Mouse (Mus musculus): ENCODE results near the gene Nxn. TPM values are rescaled to one million over a fixed set of nuclear protein-coding genes. Genes with fewer than 3 reads are reported as not detected.

Nxn gene
- total and polyA plus RNA-seq, 3 experiments: 52.8 to 54.3 (median 53.0) TPM

- Histone ChIP-seq H3K79me2 (ENCODE audit: control insufficient read depth, insufficient read depth, low read length, poor library complexity) (no peaks in the 10 kb centered on the region), H3K4me1 (ENCODE audit: control insufficient read depth in 1 of 2, insufficient read depth in 2 of 2, low read length in 2 of 2) (no peaks in the 10 kb centered on the region), H3K9ac (ENCODE audit: control insufficient read depth, low read depth, low read length, poor library complexity, severe bottlenecking) (no peak overlapping the region), H3K36me3 (ENCODE audit: control insufficient read depth in 1 of 2, insufficient read depth in 2 of 2, low read length in 2 of 2) (peaks cover 0 to 14% of the 10 kb centered on the region in 2 experiments; a peak in 1 of 4 replicates), H3K4me3 (ENCODE audit: control insufficient read depth in 1 of 2, insufficient read depth in 1 of 2, low read depth in 2 of 2, low read length in 2 of 2) (no peak overlapping the region), H3K27me3 (ENCODE audit: control insufficient read depth in 1 of 2, insufficient read depth in 2 of 2, low read length in 2 of 2) (no peaks in the 10 kb centered on the region), H3K9me3 (replicated peaks; ENCODE audit: insufficient read depth, low read length) (no peaks in the 10 kb centered on the region), H3K27ac (ENCODE audit: control insufficient read depth, low read depth, low read length) (no peak overlapping the region)
- DNase-seq (ENCODE audit: low read depth, low spot score): no peak
- TF ChIP-seq POLR2AphosphoS5 (IDR thresholded peaks at IDR 0.05; ENCODE audit: borderline replicate concordance, low read depth, low read length) (no peak), SMC3 (IDR thresholded peaks at IDR 0.05; ENCODE audit: low read depth, low read length) (peak; percentile 56), CTCF (IDR thresholded peaks at IDR 0.05 in 2 of 3, conservative IDR thresholded peaks at IDR 0.05 in 1 of 3; ENCODE audit: control insufficient read depth in 1 of 3, insufficient read depth in 1 of 3, low read depth in 2 of 3, low read length in 3 of 3, poor library complexity in 1 of 3, severe bottlenecking in 1 of 3) (peak; percentile 1 to 37 (median 6); a peak in 2 of 6 replicates)
Measured at GRCm38 (mm10) chr11:76272440-76272839, 126.5 kb downstream of the Nxn start.

GRCm38 (mm10) chr11:76268521-76269065 is 130.3 kb downstream of the Nxn start:
- Histone ChIP-seq H3K27ac (ENCODE audit: control insufficient read depth, low read depth, low read length) (no peak overlapping the region), H3K79me2 (ENCODE audit: control insufficient read depth, insufficient read depth, low read length, poor library complexity) (no peaks in the 10 kb centered on the region), H3K36me3 (ENCODE audit: control insufficient read depth in 1 of 2, insufficient read depth in 2 of 2, low read length in 2 of 2) (peaks cover 0 to 9% of the 10 kb centered on the region in 2 experiments; a peak in 1 of 4 replicates), H3K9me3 (replicated peaks; ENCODE audit: insufficient read depth, low read length) (no peaks in the 10 kb centered on the region), H3K9ac (ENCODE audit: control insufficient read depth, low read depth, low read length, poor library complexity, severe bottlenecking) (no peak overlapping the region), H3K4me1 (ENCODE audit: control insufficient read depth in 1 of 2, insufficient read depth in 2 of 2, low read length in 2 of 2) (no peaks in the 10 kb centered on the region), H3K27me3 (ENCODE audit: control insufficient read depth in 1 of 2, insufficient read depth in 2 of 2, low read length in 2 of 2) (no peaks in the 10 kb centered on the region), H3K4me3 (ENCODE audit: control insufficient read depth in 1 of 2, insufficient read depth in 1 of 2, low read depth in 2 of 2, low read length in 2 of 2) (no peak overlapping the region)
- no peak for DNase-seq (ENCODE audit: low read depth, low spot score)
- TF ChIP-seq NRF1 (IDR thresholded peaks at IDR 0.05; ENCODE audit: insufficient read depth, low read depth, low read length, poor library complexity, severe bottlenecking) (no peak), MAZ (IDR thresholded peaks at IDR 0.05; ENCODE audit: low read depth, low read length) (no peak), ELF1 (IDR thresholded peaks at IDR 0.05; ENCODE audit: low read depth, low read length) (no peak)

- Histone ChIP-seq H3K4me1 (ENCODE audit: control insufficient read depth in 1 of 2, insufficient read depth in 2 of 2, low read length in 2 of 2) (no peaks in the 10 kb centered on the region), H3K27ac (ENCODE audit: control insufficient read depth, low read depth, low read length) (no peak overlapping the region), H3K36me3 (ENCODE audit: control insufficient read depth in 1 of 2, insufficient read depth in 2 of 2, low read length in 2 of 2) (peaks cover 0 to 7% of the 10 kb centered on the region in 2 experiments; a peak in 1 of 4 replicates), H3K79me2 (ENCODE audit: control insufficient read depth, insufficient read depth, low read length, poor library complexity) (no peaks in the 10 kb centered on the region), H3K4me3 (ENCODE audit: control insufficient read depth in 1 of 2, insufficient read depth in 1 of 2, low read depth in 2 of 2, low read length in 2 of 2) (no peak overlapping the region), H3K9ac (ENCODE audit: control insufficient read depth, low read depth, low read length, poor library complexity, severe bottlenecking) (no peak overlapping the region), H3K9me3 (replicated peaks; ENCODE audit: insufficient read depth, low read length) (no peaks in the 10 kb centered on the region), H3K27me3 (ENCODE audit: control insufficient read depth in 1 of 2, insufficient read depth in 2 of 2, low read length in 2 of 2) (no peaks in the 10 kb centered on the region)
- TF ChIP-seq MXI1 (IDR thresholded peaks at IDR 0.05; ENCODE audit: low read depth, low read length): no peak
- TF ChIP-seq MAFK (IDR thresholded peaks at IDR 0.05; ENCODE audit: borderline replicate concordance, low read depth, low read length): no peak
- no peak for TF ChIP-seq NELFE (IDR thresholded peaks at IDR 0.05; ENCODE audit: low read depth, low read length)
- no peak for TF ChIP-seq CHD2 (IDR thresholded peaks at IDR 0.05; ENCODE audit: low read length)
- DNase-seq (ENCODE audit: low read depth, low spot score): no peak
Measured at GRCm38 (mm10) chr11:76268001-76268459, 130.9 kb downstream of the Nxn start.
